Mouse (Mus musculus): ENCODE data around the gene Tmem101. TPM values are rescaled to one million over a fixed set of nuclear protein-coding genes. Genes with fewer than 3 reads are reported as not detected.
A peak's percentile ranks its signal among the peaks of the same experiment; 100 is the strongest.

Tmem101 gene
- 26.3 and 26.8 TPM in 2 replicates for polyA plus RNA-seq (2014; fragmentation: Nextera tagmentation; extraction: Ambion mirVana)

- Histone ChIP-seq H3K4me3 (ENCODE audit: low read depth, low read length) (peak within 1 kb of the TSS; percentile 75), H3K9ac (peak within 1 kb of the TSS; percentile 60), H3K36me3 (ENCODE audit: insufficient read depth) (peaks cover 27% of the 10 kb centered on the region), H3K4me2 (peak within 1 kb of the TSS; percentile 86), H3K27ac (ENCODE audit: low read depth) (peak within 1 kb of the TSS; percentile 30; the same call in 1 of the 2 replicates), H3K9me3 (ENCODE audit: low read depth, low read length) (no peaks in the 10 kb centered on the region), H3K27me3 (ENCODE audit: insufficient read depth, low read length) (no peaks in the 10 kb centered on the region), H3K4me1 (ENCODE audit: insufficient read depth) (no peaks in the 10 kb centered on the region)
- ATAC-seq (ENCODE audit: insufficient read depth) = peak; percentile 89
- under 1% methylated on average over 37 of the region's 37 CpGs for WGBS
- peak; percentile 95 for DNase-seq
- peak; percentile 44 for TF ChIP-seq CTCF (IDR thresholded peaks at IDR 0.05; ENCODE audit: low read depth)
Observed at GRCm38 (mm10) chr11:102156039-102156785, at the start of gene Tmem101. TSS of gene Tmem101 (minus strand) at chr11:102156404.

- 77% methylated on average over 12 of the region's 12 CpGs for WGBS
- Histone ChIP-seq H3K27me3 (ENCODE audit: insufficient read depth, low read length) (no peaks in the 10 kb centered on the region), H3K27ac (ENCODE audit: low read depth) (no peak overlapping the region), H3K4me1 (ENCODE audit: insufficient read depth) (no peaks in the 10 kb centered on the region), H3K4me3 (ENCODE audit: low read depth, low read length) (no peak overlapping the region), H3K36me3 (ENCODE audit: insufficient read depth) (peaks cover 89% of the 10 kb centered on the region), H3K9me3 (ENCODE audit: low read depth, low read length) (no peaks in the 10 kb centered on the region), H3K4me2 (no peak overlapping the region), H3K9ac (no peak overlapping the region)
- ATAC-seq (ENCODE audit: insufficient read depth) (no peak), DNase-seq (no peak)
- peak; percentile 36; the same call in 1 of the 2 replicates for TF ChIP-seq CTCF (IDR thresholded peaks at IDR 0.05; ENCODE audit: low read depth)
Observed at GRCm38 (mm10) chr11:102201408-102201821, 45.2 kb upstream of the Tmem101 start.

- ATAC-seq (ENCODE audit: insufficient read depth) = no peak
- no peak for DNase-seq
- Histone ChIP-seq H3K4me3 (ENCODE audit: low read depth, low read length) (no peak overlapping the region), H3K9me3 (ENCODE audit: low read depth, low read length) (no peaks in the 10 kb centered on the region), H3K27me3 (ENCODE audit: insufficient read depth, low read length) (no peaks in the 10 kb centered on the region), H3K4me2 (no peak overlapping the region), H3K9ac (no peak overlapping the region), H3K4me1 (ENCODE audit: insufficient read depth) (no peaks in the 10 kb centered on the region), H3K27ac (ENCODE audit: low read depth) (no peak overlapping the region), H3K36me3 (ENCODE audit: insufficient read depth) (peaks cover 95% of the 10 kb centered on the region)
- TF ChIP-seq CTCF (IDR thresholded peaks at IDR 0.05; ENCODE audit: low read depth) = no peak
- 62% methylated on average over 9 of the region's 9 CpGs for WGBS
Observed at GRCm38 (mm10) chr11:102199856-102200255, 43.7 kb upstream of the Tmem101 start.

- WGBS = 71% methylated on average over 6 of the region's 6 CpGs
- no peak for ATAC-seq (ENCODE audit: insufficient read depth)
Observed at GRCm38 (mm10) chr11:102198245-102198644, 42.0 kb upstream of the Tmem101 start.

GRCm38 (mm10) chr11:102196018-102196797 lies 40.0 kb upstream of the Tmem101 start:
- WGBS = 63% methylated on average over 21 of the region's 21 CpGs
- no peak overlapping the region for H3K4me2 ChIP-seq
- TF ChIP-seq CTCF (IDR thresholded peaks at IDR 0.05; ENCODE audit: low read depth) = no peak
- H3K9me3 ChIP-seq (ENCODE audit: low read depth, low read length) = no peaks in the 10 kb centered on the region
- H3K27ac ChIP-seq (ENCODE audit: low read depth) = peak overlapping the region; percentile 54; the same call in 1 of the 2 replicates
- DNase-seq (no peak), ATAC-seq (ENCODE audit: insufficient read depth) (peak; percentile 54; the same call in 1 of the 2 replicates)
- H3K4me3 ChIP-seq (ENCODE audit: low read depth, low read length) = no peak overlapping the region
- H3K27me3 ChIP-seq (ENCODE audit: insufficient read depth, low read length) = no peaks in the 10 kb centered on the region
- peaks cover 89% of the 10 kb centered on the region for H3K36me3 ChIP-seq (ENCODE audit: insufficient read depth)
- H3K9ac ChIP-seq = no peak overlapping the region
- H3K4me1 ChIP-seq (ENCODE audit: insufficient read depth) = no peaks in the 10 kb centered on the region

More at GRCm38 (mm10) chr11:102198245-102198644, 42.0 kb upstream of the Tmem101 start:
- H3K4me2 ChIP-seq = no peak overlapping the region
- H3K9me3 ChIP-seq (ENCODE audit: low read depth, low read length) = no peaks in the 10 kb centered on the region
- H3K36me3 ChIP-seq (ENCODE audit: insufficient read depth) = peaks cover 95% of the 10 kb centered on the region
- no peak overlapping the region for H3K4me3 ChIP-seq (ENCODE audit: low read depth, low read length)
- H3K27me3 ChIP-seq (ENCODE audit: insufficient read depth, low read length) = no peaks in the 10 kb centered on the region
- no peak overlapping the region for H3K27ac ChIP-seq (ENCODE audit: low read depth)
- TF ChIP-seq CTCF (IDR thresholded peaks at IDR 0.05; ENCODE audit: low read depth) = peak; percentile 34; the same call in 1 of the 2 replicates
- H3K9ac ChIP-seq = no peak overlapping the region
- no peaks in the 10 kb centered on the region for H3K4me1 ChIP-seq (ENCODE audit: insufficient read depth)
- no peak for DNase-seq

- TF ChIP-seq CTCF (IDR thresholded peaks at IDR 0.05; ENCODE audit: low read depth) = no peak
- Histone ChIP-seq H3K36me3 (ENCODE audit: insufficient read depth) (peaks cover 66% of the 10 kb centered on the region), H3K27ac (ENCODE audit: low read depth) (no peak overlapping the region), H3K4me1 (ENCODE audit: insufficient read depth) (peaks cover 3% of the 10 kb centered on the region; the same call in 1 of the 2 replicates), H3K9me3 (ENCODE audit: low read depth, low read length) (no peaks in the 10 kb centered on the region), H3K4me2 (no peak overlapping the region), H3K4me3 (ENCODE audit: low read depth, low read length) (no peak overlapping the region), H3K9ac (no peak overlapping the region), H3K27me3 (ENCODE audit: insufficient read depth, low read length) (no peaks in the 10 kb centered on the region)
- ATAC-seq (ENCODE audit: insufficient read depth) = no peak
- 84% methylated on average over 9 of the region's 9 CpGs for WGBS
- DNase-seq = no peak
Observed at GRCm38 (mm10) chr11:102193657-102194440, 37.6 kb upstream of the Tmem101 start.

All from lung, embryonic 14.5 days (tissue).